Mouse (Mus musculus) pancreas, adult 10 weeks (tissue): Measurements from ENCODE around the gene Zfp94. TPM values are rescaled to one million over a fixed set of nuclear protein-coding genes. Genes with fewer than 3 reads are reported as not detected.

Experiments used
- polyA plus RNA-seq: library from polyadenylated mRNA; stranded (reverse); fragments of 350-450 nt; fragmentation: Illumina TruSeq; extraction: RNeasy Lipid Tissue Mini Kit (QIAGEN cat#74804); gene quantifications from one replicate; pipeline ENCODE4 v1.2.3, GENCODE M21; 2015; ENCODE audit warnings: low read depth, low replicate concordance; ENCODE audit not compliant: insufficient read depth

Zfp94 gene
- polyA plus RNA-seq, result 4.9 TPM

DNA sequence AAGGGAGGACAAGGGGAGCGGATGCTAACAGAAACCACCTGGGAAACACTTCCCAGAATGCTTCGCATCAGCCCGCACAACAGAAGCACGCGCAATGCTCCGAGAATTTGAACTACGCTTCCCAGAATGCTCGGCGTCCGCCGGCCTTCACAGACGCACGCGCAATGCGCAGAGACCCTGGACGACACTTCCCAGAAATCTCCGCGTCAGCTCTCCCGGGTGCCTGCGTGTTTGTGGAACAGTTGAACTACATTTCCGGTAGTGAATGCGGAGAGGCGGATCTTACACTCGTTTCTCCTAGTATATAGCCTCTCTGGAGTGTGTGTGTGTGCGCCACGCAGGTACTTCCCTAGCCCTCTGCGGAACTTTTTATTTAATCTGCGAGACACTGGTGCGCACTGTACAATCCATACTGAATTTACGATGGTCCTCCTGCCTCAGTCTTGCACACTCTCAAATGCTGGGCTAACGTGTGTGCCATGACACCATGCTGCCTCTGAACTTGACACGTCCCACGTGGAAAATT is at the start of gene Zfp94:
Zfp94 (minus strand) TSS at position 100 of the 526 bp plus-strand sequence.

GRCm38 (mm10) chr7:24348896-24349295 is 32.4 kb upstream of the Zfp94 start, which contains the start of gene Lypd5:
Lypd5 (plus strand) TSS chr7:24349196.

GRCm38 (mm10) chr7:24333304-24333986 is 17.0 kb upstream of the Zfp94 start, which contains the start of gene Tescl:
Tescl (minus strand) TSS chr7:24333936.

DNA sequence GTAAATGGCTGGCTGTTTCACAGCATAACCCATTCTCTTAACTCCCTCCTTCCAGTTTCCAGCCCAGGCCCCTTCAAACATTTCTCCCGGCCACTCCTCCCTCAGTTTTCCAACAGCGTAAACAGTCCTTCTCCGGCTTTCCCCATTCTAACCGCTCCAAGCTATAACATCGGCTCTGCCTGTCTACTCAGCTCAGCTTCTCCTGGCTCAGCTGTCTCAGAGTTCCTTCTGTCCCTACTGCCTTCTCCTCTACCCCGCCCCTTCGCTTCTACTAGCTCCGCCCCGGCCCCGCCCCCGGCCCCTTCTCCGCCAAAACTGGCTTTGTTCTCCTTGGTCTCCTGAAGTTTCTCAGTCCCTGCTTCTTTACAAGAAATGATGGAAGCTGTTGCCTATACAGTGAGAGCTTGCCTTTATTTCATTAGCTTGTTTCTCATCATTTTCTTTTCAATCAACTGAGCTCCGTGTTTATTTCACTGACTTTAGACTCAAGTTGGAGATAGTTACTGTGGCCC is 15.6 kb downstream of the Zfp94 start, which contains the start of gene Zfp61:
Zfp61 (minus strand) TSS at position 462 of the 512 bp plus-strand sequence.

GRCm38 (mm10) chr7:24270288-24270672 is 46.2 kb downstream of the Zfp94 start, which contains the start of gene Zfp93:
Zfp93 (plus strand) TSS chr7:24270420.

GRCm38 (mm10) chr7:24254633-24255474 is 61.6 kb downstream of the Zfp94 start, which contains the start of gene Zfp108:
Zfp108 (plus strand) TSS chr7:24254794.

Other genes starting within 250 kb of the Zfp94 start
- 5.8 TPM for gene Zfp180, start 234.7 kb downstream of the Zfp94 start, polyA plus RNA-seq
- gene Zfp112, start 204.4 kb downstream of the Zfp94 start, polyA plus RNA-seq, result 1.2 TPM
- 4.5 TPM for gene Zfp235, start 182.5 kb downstream of the Zfp94 start, polyA plus RNA-seq
- gene Zfp114, start 141.6 kb downstream of the Zfp94 start, polyA plus RNA-seq, result 0.28 TPM
- 1.0 TPM for gene Zfp111, start 105.2 kb downstream of the Zfp94 start, polyA plus RNA-seq
- 0.63 TPM for gene Zfp109, start 79.1 kb downstream of the Zfp94 start, polyA plus RNA-seq
- gene Zfp108, start 61.9 kb downstream of the Zfp94 start, polyA plus RNA-seq, result 0.63 TPM
- gene Zfp93, start 46.2 kb downstream of the Zfp94 start, polyA plus RNA-seq, result 1.2 TPM
- gene Zfp61, start 15.4 kb downstream of the Zfp94 start, polyA plus RNA-seq, result 14.0 TPM
- not detected for gene Tescl, start 17.3 kb upstream of the Zfp94 start, polyA plus RNA-seq
- gene Lypd5, start 32.5 kb upstream of the Zfp94 start, polyA plus RNA-seq, result not detected
- gene Kcnn4, start 53.6 kb upstream of the Zfp94 start, polyA plus RNA-seq, result 2.5 TPM
- 12.2 TPM for gene Smg9, start 83.0 kb upstream of the Zfp94 start, polyA plus RNA-seq
- gene Irgc1, start 135.6 kb upstream of the Zfp94 start, polyA plus RNA-seq, result not detected
- gene Plaur, start 145.8 kb upstream of the Zfp94 start, polyA plus RNA-seq, result 3.3 TPM
- 3.4 TPM for gene Cadm4, start 165.4 kb upstream of the Zfp94 start, polyA plus RNA-seq
- 1.4 TPM for gene Zfp428, start 190.3 kb upstream of the Zfp94 start, polyA plus RNA-seq
- not detected for gene AC161166.1, start 195.8 kb upstream of the Zfp94 start, polyA plus RNA-seq
- gene Irgq, start 214.0 kb upstream of the Zfp94 start, polyA plus RNA-seq, result 2.5 TPM
- not detected for gene Pinlyp, start 229.5 kb upstream of the Zfp94 start, polyA plus RNA-seq
- 13.8 TPM for gene Xrcc1, start 229.6 kb upstream of the Zfp94 start, polyA plus RNA-seq